In the genomic region with DNA sequence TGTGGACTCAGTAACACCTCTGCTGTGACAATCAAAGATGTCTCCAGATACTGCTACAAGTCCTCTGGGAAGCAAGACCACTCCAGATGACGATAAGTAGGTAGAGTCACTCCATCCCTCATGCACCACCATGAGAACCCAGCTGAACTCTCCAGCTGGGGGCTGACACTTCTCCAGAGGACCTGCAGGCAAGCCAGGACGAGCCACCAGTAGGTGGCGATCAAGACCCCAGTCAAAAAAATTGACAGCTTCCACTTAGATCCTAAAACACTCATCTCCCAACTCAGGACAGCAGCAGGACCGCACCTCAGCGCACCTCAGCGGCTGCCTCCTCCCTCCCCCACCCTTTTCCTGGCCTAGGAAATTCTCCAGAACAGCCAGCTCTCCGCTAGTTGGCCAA, we compare ENCODE assay signal across 7 mouse cellular contexts. TPM values are rescaled to one million over a fixed set of nuclear protein-coding genes. Genes with fewer than 3 reads are reported as not detected.
DNase-seq lines count a peak whose midpoint lies in the region; ATAC-seq lines count a peak whose summit lies in the region.

No protein-coding gene starts in this region.

- peaks cover 7% of the 10 kb centered on the region for H3K4me1 ChIP-seq in forebrain, embryonic 13.5 days
- H3K4me1 ChIP-seq in hindbrain, embryonic 12.5 days = peaks cover 16% of the 10 kb centered on the region

- ATAC-seq in forebrain, embryonic 13.5 days = peak; percentile 41; the same call in 1 of the 2 replicates
- ATAC-seq in hindbrain, embryonic 12.5 days (ENCODE audit: low FRiP score) = peak; percentile 53; the same call in 1 of the 2 replicates
- ATAC-seq in megakaryocyte, adult 5-6 weeks (ENCODE audit: poor library complexity, severe bottlenecking) = peak; percentile 45; the same call in 1 of the 2 replicates

- no peaks in the 10 kb centered on the region for H3K9me3 ChIP-seq in forebrain, embryonic 13.5 days (replicated peaks)
- H3K9me3 ChIP-seq in hindbrain, embryonic 12.5 days (replicated peaks) = no peaks in the 10 kb centered on the region

- no peaks in the 10 kb centered on the region for H3K36me3 ChIP-seq in forebrain, embryonic 13.5 days (ENCODE audit: poor library complexity, severe bottlenecking)
- H3K36me3 ChIP-seq in hindbrain, embryonic 12.5 days = no peaks in the 10 kb centered on the region

- no peak overlapping the region for H3K4me3 ChIP-seq in forebrain, embryonic 13.5 days
- no peak overlapping the region for H3K4me3 ChIP-seq in hindbrain, embryonic 12.5 days

- no peaks in the 10 kb centered on the region for H3K27me3 ChIP-seq in forebrain, embryonic 13.5 days
- H3K27me3 ChIP-seq in hindbrain, embryonic 12.5 days = no peaks in the 10 kb centered on the region

- peak; percentile 40 for DNase-seq in Muller cell, postnatal 12 days (ENCODE audit: inconsistent ontology term)
- peak; percentile 37 for DNase-seq in c-Kit-positive CD71-negative TER-119-negative erythroid progenitor cells, embryonic 14.5 days (ENCODE audit: low read depth)
- DNase-seq in layer of hippocampus, postnatal 10 days (ENCODE audit: low spot score in 2 of 2) = peak; percentile 80 to 84
- peak; percentile 73 for DNase-seq in right cerebral cortex, postnatal 14 days

- H3K27ac ChIP-seq in forebrain, embryonic 13.5 days = no peak overlapping the region
- no peak overlapping the region for H3K27ac ChIP-seq in hindbrain, embryonic 12.5 days

- no peak overlapping the region for H3K4me2 ChIP-seq in forebrain, embryonic 13.5 days
- no peak overlapping the region for H3K4me2 ChIP-seq in hindbrain, embryonic 12.5 days (replicated peaks)

- 4% methylated on average over 7 of the region's 7 CpGs for WGBS in forebrain, embryonic 13.5 days
- WGBS in hindbrain, embryonic 12.5 days = 8% methylated on average over 7 of the region's 7 CpGs

- H3K9ac ChIP-seq in forebrain, embryonic 13.5 days = no peak overlapping the region
- no peak overlapping the region for H3K9ac ChIP-seq in hindbrain, embryonic 12.5 days

RNA-seq across cellular contexts. Expression of a gene that starts 43.8 kb away (rescaled TPM):
- 6.6 TPM in 2 replicates for polyA plus RNA-seq in forebrain, embryonic 13.5 days (2015; fragmentation: Nextera tagmentation; extraction: Ambion mirVana)
- 5.9 and 8.0 TPM in 2 replicates for polyA plus RNA-seq in hindbrain, embryonic 12.5 days (2016; fragmentation: Nextera tagmentation; extraction: Ambion mirVana)
- total RNA-seq in layer of hippocampus, postnatal 10 days (2021) = 10 to 100 TPM; 59.9 to 73.7 TPM
- not detected in 2 replicates for total RNA-seq in megakaryocyte, adult 5-6 weeks (2015)
- not detected in 2 replicates for total RNA-seq in megakaryocyte, adult 5-6 weeks (2017)

Comparison
In these comparisons a context has a peak if more than half of its experiments do, and no peak if none do; other contexts are left out.
1. RNA of a gene that starts 43.8 kb away (total RNA-seq): 59.9 to 73.7 TPM in layer of hippocampus, postnatal 10 days; not detected in megakaryocyte, adult 5-6 weeks; every median in the first group is over 10 times any median in the second.
2. Peak in every context shown above with its lines, with median percentiles within 50 percentile points of each other: DNase-seq and ATAC-seq.